Mouse (Mus musculus): ENCODE results near the gene Rhbdd3.

- TF ChIP-seq CTCF (IDR thresholded peaks at IDR 0.05; ENCODE audit: extremely low read depth, insufficient read length, insufficient replicate concordance, low read depth, low read length) (no peak), POLR2A (IDR thresholded peaks at IDR 0.05; ENCODE audit: low read depth, low read length) (no peak)
These were observed 37.8 kb upstream of the Rhbdd3 start for GRCm38 (mm10) chr11:5060756-5061412.

All from small intestine, adult 2 months (tissue).